Mouse (Mus musculus): ENCODE measurements at regions not wholly inside any gene's neighbourhood (a gene's known extent, or its start where the extent isn't known, plus 50 kb on each side); places are given as distances from the start of the nearest gene placed in this dataset.
A peak's percentile ranks its signal among the peaks of the same experiment; 100 is the strongest.

DNA sequence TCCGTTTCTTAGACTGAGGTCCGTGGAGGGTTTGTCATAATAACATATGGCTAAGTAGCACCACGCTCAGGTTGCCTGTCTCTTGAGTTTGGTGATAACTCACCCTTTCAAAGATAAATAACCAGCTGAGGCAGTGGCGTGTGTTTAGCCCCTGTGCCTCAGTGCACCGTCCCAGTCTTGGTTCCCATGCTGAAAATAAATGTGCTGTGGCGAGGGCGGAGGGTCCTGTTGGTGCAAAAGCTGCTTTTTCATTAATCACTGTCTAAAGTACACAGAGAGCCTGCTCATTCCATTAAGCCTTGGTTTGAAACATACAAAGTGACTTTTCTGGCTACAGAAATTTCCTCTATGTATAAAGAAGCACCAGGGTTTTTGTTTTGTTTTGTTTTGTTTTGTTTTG, 439.8 kb upstream of the Fam84a start:
- Histone ChIP-seq H3K4me2 (ENCODE audit: low read length) (no peak overlapping the region), H3K27me3 (ENCODE audit: control insufficient read depth, insufficient read depth, low read length) (no peaks in the 10 kb centered on the region)
- no peak for ATAC-seq (ENCODE audit: low FRiP score, low TSS enrichment)

DNA sequence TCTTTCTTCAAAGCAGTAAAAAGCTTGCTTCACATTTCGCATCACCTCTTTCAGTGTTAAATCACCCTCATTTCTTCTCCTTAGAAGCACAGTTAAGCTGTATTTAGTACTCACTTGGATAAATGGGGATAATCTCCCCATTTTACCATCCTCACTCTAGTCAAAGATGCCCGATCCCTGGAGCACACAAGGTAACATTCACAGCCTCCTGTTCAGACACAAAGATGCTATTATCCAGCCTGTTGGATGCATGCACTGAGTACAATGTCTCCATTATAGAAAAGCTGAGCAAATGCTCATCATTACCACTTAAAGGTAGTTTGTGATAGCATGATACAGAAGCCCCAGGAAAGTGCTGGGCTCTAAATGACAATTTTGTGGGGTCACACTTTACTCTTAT, 422.4 kb upstream of the Fam84a start:
- no peak overlapping the region for H3K4me2 ChIP-seq (ENCODE audit: low read length)
- no peaks in the 10 kb centered on the region for H3K4me1 ChIP-seq (ENCODE audit: control insufficient read depth, insufficient read depth, low read length)
- no peak overlapping the region for H3K9ac ChIP-seq (replicated peaks; ENCODE audit: low read length)
- H3K9me3 ChIP-seq (ENCODE audit: control insufficient read depth, low read length), result no peaks in the 10 kb centered on the region
- no peak overlapping the region for H3K27ac ChIP-seq (replicated peaks; ENCODE audit: low read depth, low read length)
- 24% methylated on average over 2 of the region's 2 CpGs for WGBS
- no peak for ATAC-seq (ENCODE audit: low FRiP score, low TSS enrichment)
- H3K36me3 ChIP-seq (ENCODE audit: control insufficient read depth, insufficient read depth, low read length), result no peaks in the 10 kb centered on the region
- H3K4me3 ChIP-seq (replicated peaks; ENCODE audit: low read depth, low read length), result no peak overlapping the region
- peak; percentile 8 for DNase-seq
- H3K27me3 ChIP-seq (ENCODE audit: control insufficient read depth, insufficient read depth, low read length), result no peaks in the 10 kb centered on the region

More for the DNA sequence above, 439.8 kb upstream of the Fam84a start:
- no peak overlapping the region for H3K4me3 ChIP-seq (replicated peaks; ENCODE audit: low read depth, low read length)
- no peak for DNase-seq
- H3K9ac ChIP-seq (replicated peaks; ENCODE audit: low read length), result no peak overlapping the region
- no peaks in the 10 kb centered on the region for H3K36me3 ChIP-seq (ENCODE audit: control insufficient read depth, insufficient read depth, low read length)
- no peak overlapping the region for H3K27ac ChIP-seq (replicated peaks; ENCODE audit: low read depth, low read length)
- H3K9me3 ChIP-seq (ENCODE audit: control insufficient read depth, low read length), result no peaks in the 10 kb centered on the region
- 93% methylated on average over 7 of the region's 7 CpGs for WGBS
- no peaks in the 10 kb centered on the region for H3K4me1 ChIP-seq (ENCODE audit: control insufficient read depth, insufficient read depth, low read length)

DNA sequence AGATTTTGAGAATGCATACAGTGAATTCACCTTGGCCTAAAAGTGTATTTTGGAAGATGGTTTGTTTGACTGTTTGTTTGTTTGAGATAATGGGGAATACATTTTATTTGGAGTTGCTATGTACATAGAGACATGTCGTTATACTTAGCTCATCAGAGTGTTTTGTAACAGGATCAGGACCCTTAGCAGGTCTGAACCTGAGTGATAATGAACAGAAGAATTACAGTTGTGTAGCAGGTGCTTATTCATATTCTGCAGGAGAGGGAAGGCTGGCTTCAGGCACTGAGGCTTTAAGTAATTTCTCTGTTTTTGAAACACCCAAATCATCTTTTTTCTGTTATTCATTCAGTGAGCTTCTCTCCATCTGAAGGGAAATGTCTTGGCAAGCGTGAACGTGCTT, 413.1 kb upstream of the Fam84a start:
- H3K36me3 ChIP-seq (ENCODE audit: control insufficient read depth, insufficient read depth, low read length), result no peaks in the 10 kb centered on the region
- no peak overlapping the region for H3K4me3 ChIP-seq (replicated peaks; ENCODE audit: low read depth, low read length)
- H3K9me3 ChIP-seq (ENCODE audit: control insufficient read depth, low read length), result no peaks in the 10 kb centered on the region
- 25% methylated on average over 3 of the region's 3 CpGs for WGBS
- H3K4me1 ChIP-seq (ENCODE audit: control insufficient read depth, insufficient read depth, low read length), result peaks cover 4% of the 10 kb centered on the region; the same call in 1 of the 2 replicates
- H3K27me3 ChIP-seq (ENCODE audit: control insufficient read depth, insufficient read depth, low read length), result no peaks in the 10 kb centered on the region
- H3K4me2 ChIP-seq (ENCODE audit: low read length), result no peak overlapping the region
- DNase-seq, result peak; percentile 47
- H3K27ac ChIP-seq (replicated peaks; ENCODE audit: low read depth, low read length), result no peak overlapping the region
- ATAC-seq (ENCODE audit: low FRiP score, low TSS enrichment), result no peak
- no peak overlapping the region for H3K9ac ChIP-seq (replicated peaks; ENCODE audit: low read length)

DNA sequence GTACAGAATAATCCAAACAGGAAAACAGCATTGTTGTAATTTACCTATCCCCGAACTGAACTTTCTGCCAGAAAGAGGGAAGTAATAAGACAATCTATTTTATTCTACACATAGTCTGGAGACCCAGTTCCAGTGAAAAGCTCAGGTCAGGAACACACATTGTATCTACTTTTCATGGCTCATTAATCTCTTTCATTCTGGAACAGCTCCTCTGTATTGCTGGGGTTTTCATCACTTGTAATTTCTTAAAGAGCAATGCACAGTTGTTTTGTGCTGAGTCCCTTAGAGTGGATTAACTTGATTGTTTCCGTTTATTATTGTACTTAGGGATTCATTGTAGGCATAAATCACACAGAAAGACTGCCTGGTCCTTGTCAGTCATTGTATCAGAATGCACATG, 400.3 kb upstream of the Fam84a start:
- Histone ChIP-seq H3K9me3 (ENCODE audit: control insufficient read depth, low read length) (no peaks in the 10 kb centered on the region), H3K36me3 (ENCODE audit: control insufficient read depth, insufficient read depth, low read length) (no peaks in the 10 kb centered on the region), H3K27me3 (ENCODE audit: control insufficient read depth, insufficient read depth, low read length) (no peaks in the 10 kb centered on the region), H3K4me2 (ENCODE audit: low read length) (no peak overlapping the region), H3K27ac (replicated peaks; ENCODE audit: low read depth, low read length) (no peak overlapping the region), H3K9ac (replicated peaks; ENCODE audit: low read length) (no peak overlapping the region), H3K4me1 (ENCODE audit: control insufficient read depth, insufficient read depth, low read length) (no peaks in the 10 kb centered on the region), H3K4me3 (replicated peaks; ENCODE audit: low read depth, low read length) (no peak overlapping the region)
- ATAC-seq (ENCODE audit: low FRiP score, low TSS enrichment) (no peak), DNase-seq (no peak)
- 29% methylated on average over 2 of the region's 2 CpGs for WGBS

DNA sequence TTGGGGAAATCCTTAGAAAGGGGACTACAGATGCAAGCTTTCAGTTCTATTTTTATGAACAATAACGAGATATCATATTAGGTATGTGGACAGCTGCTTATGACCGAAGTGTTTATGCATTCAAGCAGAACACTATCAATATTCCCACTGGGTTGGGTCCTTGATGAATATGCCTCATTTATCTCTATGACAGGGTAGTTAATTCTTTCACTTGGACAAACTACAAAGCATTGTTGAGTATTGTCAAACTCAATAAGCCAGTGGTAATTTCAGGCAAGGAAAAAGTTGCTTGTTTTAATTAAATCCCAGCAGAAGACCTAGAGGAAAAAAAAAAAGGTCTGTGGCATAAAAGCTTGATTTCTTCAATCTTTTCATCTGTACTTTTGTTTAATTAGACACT, 397.4 kb upstream of the Fam84a start:
- Histone ChIP-seq H3K27me3 (ENCODE audit: control insufficient read depth, insufficient read depth, low read length) (no peaks in the 10 kb centered on the region), H3K36me3 (ENCODE audit: control insufficient read depth, insufficient read depth, low read length) (no peaks in the 10 kb centered on the region), H3K4me1 (ENCODE audit: control insufficient read depth, insufficient read depth, low read length) (no peaks in the 10 kb centered on the region), H3K4me2 (ENCODE audit: low read length) (no peak overlapping the region), H3K4me3 (replicated peaks; ENCODE audit: low read depth, low read length) (no peak overlapping the region), H3K9ac (replicated peaks; ENCODE audit: low read length) (no peak overlapping the region), H3K9me3 (ENCODE audit: control insufficient read depth, low read length) (no peaks in the 10 kb centered on the region), H3K27ac (replicated peaks; ENCODE audit: low read depth, low read length) (no peak overlapping the region)
- DNase-seq, result no peak
- no peak for ATAC-seq (ENCODE audit: low FRiP score, low TSS enrichment)
- 90% methylated on average over 2 of the region's 2 CpGs for WGBS

DNA sequence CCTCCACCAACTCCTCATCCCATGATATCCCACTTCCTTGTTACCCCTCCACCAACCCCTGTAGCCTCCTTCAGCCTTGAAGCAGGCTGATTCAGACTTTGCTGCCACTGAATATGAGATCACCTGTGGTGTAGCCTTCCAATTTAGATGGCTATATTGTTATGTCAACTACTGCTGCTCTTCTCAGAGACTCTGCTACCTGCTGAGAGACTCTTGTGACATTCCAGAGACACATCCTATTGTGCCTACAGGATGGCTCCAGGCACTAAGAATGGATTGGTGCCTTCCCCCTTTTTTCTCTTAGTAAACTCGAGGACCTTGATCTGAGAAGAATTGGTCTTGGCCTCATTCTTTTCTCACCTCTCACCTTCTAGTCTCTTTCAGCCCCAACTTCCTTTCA, 369.9 kb upstream of the Fam84a start:
- H3K27ac ChIP-seq (replicated peaks; ENCODE audit: low read depth, low read length), result no peak overlapping the region

DNA sequence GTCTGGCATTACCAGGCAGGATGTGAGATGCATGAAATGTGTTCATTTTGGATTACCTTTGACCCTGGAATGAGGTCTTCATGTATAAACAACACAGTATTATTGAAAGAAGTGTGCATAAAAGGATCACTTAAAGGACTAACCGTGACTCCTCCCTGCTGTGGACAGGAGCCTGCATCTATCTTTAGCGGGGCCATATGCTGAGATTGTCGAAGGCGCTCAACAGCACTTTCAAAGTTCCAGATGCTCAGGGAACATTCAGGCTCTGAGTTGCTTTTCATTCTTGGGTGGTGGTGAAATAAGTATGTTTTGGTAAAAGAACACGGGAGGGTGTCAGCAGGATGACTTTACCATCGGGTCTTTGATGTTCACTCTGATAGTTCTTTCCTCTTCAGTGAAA, 363.7 kb upstream of the Fam84a start:
- Histone ChIP-seq H3K4me2 (ENCODE audit: low read length) (no peak overlapping the region), H3K9ac (replicated peaks; ENCODE audit: low read length) (no peak overlapping the region), H3K4me3 (replicated peaks; ENCODE audit: low read depth, low read length) (no peak overlapping the region), H3K27ac (replicated peaks; ENCODE audit: low read depth, low read length) (no peak overlapping the region), H3K27me3 (ENCODE audit: control insufficient read depth, insufficient read depth, low read length) (no peaks in the 10 kb centered on the region), H3K9me3 (ENCODE audit: control insufficient read depth, low read length) (no peaks in the 10 kb centered on the region), H3K4me1 (ENCODE audit: control insufficient read depth, insufficient read depth, low read length) (no peaks in the 10 kb centered on the region), H3K36me3 (ENCODE audit: control insufficient read depth, insufficient read depth, low read length) (no peaks in the 10 kb centered on the region)
- 80% methylated on average over 6 of the region's 6 CpGs for WGBS
- no peak for DNase-seq
- no peak for ATAC-seq (ENCODE audit: low FRiP score, low TSS enrichment)

More for the DNA sequence above, 369.9 kb upstream of the Fam84a start:
- H3K4me1 ChIP-seq (ENCODE audit: control insufficient read depth, insufficient read depth, low read length), result no peaks in the 10 kb centered on the region
- H3K4me2 ChIP-seq (ENCODE audit: low read length), result no peak overlapping the region
- H3K36me3 ChIP-seq (ENCODE audit: control insufficient read depth, insufficient read depth, low read length), result no peaks in the 10 kb centered on the region
- H3K27me3 ChIP-seq (ENCODE audit: control insufficient read depth, insufficient read depth, low read length), result no peaks in the 10 kb centered on the region
- DNase-seq (no peak), ATAC-seq (ENCODE audit: low FRiP score, low TSS enrichment) (no peak)
- H3K9ac ChIP-seq (replicated peaks; ENCODE audit: low read length), result no peak overlapping the region
- H3K4me3 ChIP-seq (replicated peaks; ENCODE audit: low read depth, low read length), result no peak overlapping the region
- 61% methylated on average over 1 of the region's 1 CpGs for WGBS
- H3K9me3 ChIP-seq (ENCODE audit: control insufficient read depth, low read length), result no peaks in the 10 kb centered on the region
